Mouse (Mus musculus): ENCODE data around the gene Adipor1.

- TF ChIP-seq CTCF (IDR thresholded peaks at IDR 0.05; ENCODE audit: extremely low read depth, insufficient read depth, insufficient read length, insufficient replicate concordance) (no peak), POLR2A (IDR thresholded peaks at IDR 0.05; ENCODE audit: low read depth, low read length) (peak; percentile 46)
These were observed at the start of gene Adipor1 for GRCm38 (mm10) chr1:134415168-134415831.

All from spleen, adult 2 months (tissue).